Mouse (Mus musculus): ENCODE results near the gene Ppil4. TPM values are rescaled to one million over a fixed set of nuclear protein-coding genes. Genes with fewer than 3 reads are reported as not detected.

Ppil4 gene
- polyA plus RNA-seq, 1 experiment, result 0.38 TPM

DNA sequence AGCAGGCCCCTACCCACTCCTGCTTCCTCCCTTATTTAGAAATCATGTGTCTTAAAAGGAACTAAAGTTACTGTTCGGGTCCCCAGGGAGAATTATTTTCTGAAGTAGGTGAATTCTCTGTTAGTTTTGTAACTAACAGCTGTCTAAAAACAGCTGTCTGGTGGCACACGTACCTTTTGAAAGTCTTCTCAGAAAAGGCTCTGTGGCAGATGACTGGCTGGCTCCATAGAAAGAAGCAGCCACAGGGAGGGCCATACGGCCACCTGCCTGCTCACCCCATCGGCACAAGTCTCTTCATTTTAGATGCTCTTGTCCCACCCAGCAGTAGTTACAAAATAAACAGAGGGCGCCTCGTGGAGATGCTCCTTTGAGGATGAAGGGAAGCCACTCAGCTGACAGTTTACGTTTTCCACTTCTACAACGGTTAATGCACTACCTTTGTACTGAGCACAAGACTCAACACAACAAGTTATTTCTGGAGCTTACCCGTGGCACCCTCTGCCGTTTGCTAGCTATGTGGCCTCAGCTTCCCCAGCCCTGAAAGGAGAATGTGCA lies 42.1 kb downstream of the Ppil4 start:
- peaks cover 2% of the 10 kb centered on the region; the same call in 1 of the 2 replicates for H3K4me1 ChIP-seq (ENCODE audit: control insufficient read depth)
- no peak for TF ChIP-seq TAL1 (IDR thresholded peaks at IDR 0.05; ENCODE audit: low read length)
- no peak for TF ChIP-seq GATA1 (IDR thresholded peaks at IDR 0.05; ENCODE audit: low read length)
- no peaks in the 10 kb centered on the region for H3K36me3 ChIP-seq (ENCODE audit: control insufficient read depth)
- no peak overlapping the region for H3K4me3 ChIP-seq (replicated peaks)
- H3K9me3 ChIP-seq (ENCODE audit: control insufficient read depth, low read length), result no peaks in the 10 kb centered on the region
- H3K27me3 ChIP-seq (ENCODE audit: control insufficient read depth), result no peaks in the 10 kb centered on the region; the same call in 1 of the 2 replicates

DNA sequence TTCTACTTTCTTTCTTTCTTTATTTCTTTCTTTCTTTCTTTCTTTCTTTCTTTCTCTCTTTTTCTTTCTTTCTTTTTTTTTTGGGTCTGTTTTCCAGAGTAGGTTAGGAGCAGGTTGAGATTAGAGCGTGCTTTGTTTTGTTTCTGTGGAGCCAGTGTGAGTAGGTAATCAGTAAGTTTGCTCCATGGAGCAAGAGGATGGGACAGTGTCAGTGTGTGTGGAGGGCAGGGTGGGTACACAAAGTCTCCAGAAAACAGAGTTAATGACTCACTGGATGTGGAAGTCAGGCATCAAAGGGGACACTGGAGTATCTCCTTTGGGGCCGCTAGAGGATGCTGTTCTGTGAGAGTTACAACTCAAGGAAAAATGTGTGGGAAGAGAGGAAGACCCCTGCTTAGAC lies 44.2 kb downstream of the Ppil4 start:
- Histone ChIP-seq H3K36me3 (ENCODE audit: control insufficient read depth) (no peaks in the 10 kb centered on the region), H3K4me1 (ENCODE audit: control insufficient read depth) (peaks cover 2% of the 10 kb centered on the region; the same call in 1 of the 2 replicates), H3K4me3 (replicated peaks) (no peak overlapping the region), H3K27me3 (ENCODE audit: control insufficient read depth) (peaks cover 5% of the 10 kb centered on the region), H3K9me3 (ENCODE audit: control insufficient read depth, low read length) (no peaks in the 10 kb centered on the region)
- no peak for TF ChIP-seq TAL1 (IDR thresholded peaks at IDR 0.05; ENCODE audit: low read length)
- no peak for TF ChIP-seq GATA1 (IDR thresholded peaks at IDR 0.05; ENCODE audit: low read length)

DNA sequence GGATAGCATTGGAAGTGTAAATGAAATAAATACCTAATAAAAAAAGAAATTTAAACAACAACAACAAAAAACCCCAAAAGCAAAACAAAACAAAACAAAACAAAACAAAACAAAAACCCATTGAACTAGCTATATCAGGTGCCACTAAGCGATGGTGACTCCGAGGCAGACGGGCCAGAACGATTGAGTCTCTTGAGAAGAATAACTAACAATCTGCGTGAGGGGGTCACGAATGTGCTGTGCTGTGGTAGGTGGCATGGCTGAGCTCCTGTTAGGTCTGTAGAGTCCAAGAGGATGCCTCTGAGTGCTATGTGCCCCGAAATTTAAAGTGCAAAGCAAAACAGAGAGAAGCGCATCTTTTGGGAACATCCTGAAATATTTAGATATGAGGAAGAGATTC lies 44.8 kb downstream of the Ppil4 start:
- H3K9me3 ChIP-seq (ENCODE audit: control insufficient read depth, low read length), result no peaks in the 10 kb centered on the region

DNA sequence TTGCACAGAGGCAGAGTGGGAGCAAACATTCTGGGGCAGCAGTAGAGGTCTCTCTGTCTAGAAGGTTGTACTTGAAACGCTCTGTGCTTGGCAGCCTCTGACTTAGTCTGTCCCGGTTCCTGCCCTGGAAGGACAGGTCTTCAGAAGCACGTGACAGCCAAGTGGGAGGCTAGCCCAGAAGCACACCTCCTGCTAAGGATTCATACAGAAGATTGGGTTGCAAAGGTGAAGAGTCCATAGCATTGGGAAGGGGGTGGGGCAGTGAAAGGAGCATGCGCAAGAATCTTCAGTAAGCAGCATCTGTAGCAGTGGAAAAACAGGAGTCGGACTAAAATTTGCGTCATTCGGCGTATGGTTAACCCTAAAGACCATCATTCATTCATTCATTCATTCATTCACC lies 45.3 kb downstream of the Ppil4 start:
- peaks cover 5% of the 10 kb centered on the region for H3K27me3 ChIP-seq (ENCODE audit: control insufficient read depth)
- no peaks in the 10 kb centered on the region for H3K4me1 ChIP-seq (ENCODE audit: control insufficient read depth)
- H3K36me3 ChIP-seq (ENCODE audit: control insufficient read depth), result no peaks in the 10 kb centered on the region
- H3K4me3 ChIP-seq (replicated peaks), result no peak overlapping the region
- no peaks in the 10 kb centered on the region for H3K9me3 ChIP-seq (ENCODE audit: control insufficient read depth, low read length)
- TF ChIP-seq GATA1 (IDR thresholded peaks at IDR 0.05; ENCODE audit: low read length) (no peak), TAL1 (IDR thresholded peaks at IDR 0.05; ENCODE audit: low read length) (no peak)

More for the DNA sequence above, 44.8 kb downstream of the Ppil4 start:
- Histone ChIP-seq H3K27me3 (ENCODE audit: control insufficient read depth) (peaks cover 5% of the 10 kb centered on the region), H3K4me1 (ENCODE audit: control insufficient read depth) (no peaks in the 10 kb centered on the region), H3K36me3 (ENCODE audit: control insufficient read depth) (no peaks in the 10 kb centered on the region), H3K4me3 (replicated peaks) (no peak overlapping the region)
- TF ChIP-seq GATA1 (IDR thresholded peaks at IDR 0.05; ENCODE audit: low read length), result no peak
- no peak for TF ChIP-seq TAL1 (IDR thresholded peaks at IDR 0.05; ENCODE audit: low read length)

DNA sequence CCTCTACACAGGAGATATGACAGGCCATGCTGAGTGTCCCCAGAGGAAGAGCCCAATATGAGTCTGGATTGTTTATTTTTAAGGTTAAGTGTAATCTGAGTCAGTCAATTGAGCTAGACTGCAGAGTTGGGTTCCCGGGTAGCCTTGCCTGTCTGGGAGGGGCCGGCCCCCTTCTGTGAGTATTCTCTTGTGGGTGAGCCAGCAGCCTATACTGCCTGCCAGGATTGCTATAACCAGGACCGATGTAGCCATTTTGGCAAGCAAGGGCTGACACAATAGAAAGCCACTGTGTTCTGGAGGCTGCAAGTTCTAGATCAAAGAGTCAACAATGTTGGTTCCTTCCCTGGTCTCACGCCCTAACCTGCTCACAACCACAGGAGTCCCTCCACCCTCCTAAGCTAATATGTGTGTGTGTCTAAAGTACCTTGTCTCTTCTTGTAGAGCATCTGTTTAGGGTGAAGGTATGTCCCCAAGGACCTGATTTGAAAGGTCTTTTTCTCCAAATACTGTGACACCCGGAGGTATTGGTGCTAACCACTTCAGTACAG lies 46.3 kb downstream of the Ppil4 start:
- TF ChIP-seq GATA1 (IDR thresholded peaks at IDR 0.05; ENCODE audit: low read length), result no peak
- TF ChIP-seq TAL1 (IDR thresholded peaks at IDR 0.05; ENCODE audit: low read length), result no peak
- Histone ChIP-seq H3K9me3 (ENCODE audit: control insufficient read depth, low read length) (no peaks in the 10 kb centered on the region), H3K27me3 (ENCODE audit: control insufficient read depth) (peaks cover 5% of the 10 kb centered on the region), H3K36me3 (ENCODE audit: control insufficient read depth) (no peaks in the 10 kb centered on the region), H3K4me3 (replicated peaks) (no peak overlapping the region), H3K4me1 (ENCODE audit: control insufficient read depth) (no peaks in the 10 kb centered on the region)

- Histone ChIP-seq H3K9me3 (ENCODE audit: control insufficient read depth, low read length) (no peaks in the 10 kb centered on the region), H3K36me3 (ENCODE audit: control insufficient read depth) (no peaks in the 10 kb centered on the region), H3K27me3 (ENCODE audit: control insufficient read depth) (peaks cover 5% of the 10 kb centered on the region), H3K4me1 (ENCODE audit: control insufficient read depth) (no peaks in the 10 kb centered on the region), H3K4me3 (replicated peaks) (no peak overlapping the region)
- no peak for TF ChIP-seq TAL1 (IDR thresholded peaks at IDR 0.05; ENCODE audit: low read length)
These were observed 47.1 kb downstream of the Ppil4 start for GRCm38 (mm10) chr10:7839551-7840352.

DNA sequence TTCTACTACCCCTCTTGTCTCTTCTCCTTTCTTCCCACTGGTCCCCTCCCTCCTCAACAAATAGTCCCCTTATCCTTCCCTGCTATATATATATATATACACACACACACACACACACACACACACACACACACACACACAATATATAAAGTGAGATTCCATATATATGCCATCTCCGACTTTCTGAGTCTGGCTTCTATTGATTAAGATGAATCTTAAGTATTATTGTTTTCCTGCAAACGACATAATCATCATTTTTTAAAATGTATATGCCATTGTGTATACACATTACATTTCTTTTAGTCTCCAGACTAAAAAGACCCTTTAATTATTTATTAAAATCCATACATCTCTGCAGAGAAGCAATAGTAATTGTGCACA lies 47.7 kb downstream of the Ppil4 start:
- Histone ChIP-seq H3K9me3 (ENCODE audit: control insufficient read depth, low read length) (no peaks in the 10 kb centered on the region), H3K27me3 (ENCODE audit: control insufficient read depth) (peaks cover 5% of the 10 kb centered on the region), H3K4me1 (ENCODE audit: control insufficient read depth) (no peaks in the 10 kb centered on the region), H3K4me3 (replicated peaks) (no peak overlapping the region), H3K36me3 (ENCODE audit: control insufficient read depth) (no peaks in the 10 kb centered on the region)
- TF ChIP-seq GATA1 (IDR thresholded peaks at IDR 0.05; ENCODE audit: low read length), result no peak
- TF ChIP-seq TAL1 (IDR thresholded peaks at IDR 0.05; ENCODE audit: low read length), result no peak

- peaks cover 5% of the 10 kb centered on the region for H3K27me3 ChIP-seq (ENCODE audit: control insufficient read depth)
- no peak for TF ChIP-seq TAL1 (IDR thresholded peaks at IDR 0.05; ENCODE audit: low read length)
- TF ChIP-seq GATA1 (IDR thresholded peaks at IDR 0.05; ENCODE audit: low read length), result no peak
- H3K4me3 ChIP-seq (replicated peaks), result no peak overlapping the region
- H3K9me3 ChIP-seq (ENCODE audit: control insufficient read depth, low read length), result no peaks in the 10 kb centered on the region
- no peaks in the 10 kb centered on the region for H3K4me1 ChIP-seq (ENCODE audit: control insufficient read depth)
- H3K36me3 ChIP-seq (ENCODE audit: control insufficient read depth), result no peaks in the 10 kb centered on the region
These were observed 48.1 kb downstream of the Ppil4 start for GRCm38 (mm10) chr10:7840785-7841184.

DNA sequence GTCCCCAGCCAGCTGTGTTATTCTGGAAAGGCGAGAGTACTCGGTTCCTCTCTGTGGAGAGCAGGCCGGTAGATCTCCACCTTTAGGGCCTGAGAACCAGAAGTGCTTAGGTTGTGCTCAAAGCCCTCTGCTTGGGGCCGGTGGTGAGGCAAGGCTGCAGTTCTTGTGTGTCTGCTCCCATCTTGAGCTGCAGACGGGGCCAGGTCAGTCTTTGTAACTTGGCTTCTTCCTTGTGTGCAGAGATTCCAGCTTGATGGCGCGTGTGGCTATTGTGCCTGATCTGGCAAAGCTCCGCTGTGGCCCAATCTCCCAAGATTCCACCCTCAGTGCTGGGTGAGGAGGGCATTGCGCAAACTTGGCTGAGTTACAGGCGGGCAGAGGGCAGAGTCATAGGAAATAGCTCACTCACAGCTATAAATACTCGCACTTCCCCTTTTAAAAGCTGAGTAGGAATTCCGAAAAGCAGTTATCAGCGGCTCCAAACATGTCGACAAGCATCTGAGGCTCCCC lies 48.9 kb downstream of the Ppil4 start:
- TF ChIP-seq TAL1 (IDR thresholded peaks at IDR 0.05; ENCODE audit: low read length) (no peak), GATA1 (IDR thresholded peaks at IDR 0.05; ENCODE audit: low read length) (no peak)
- Histone ChIP-seq H3K4me1 (ENCODE audit: control insufficient read depth) (no peaks in the 10 kb centered on the region), H3K36me3 (ENCODE audit: control insufficient read depth) (no peaks in the 10 kb centered on the region), H3K4me3 (replicated peaks) (no peak overlapping the region), H3K27me3 (ENCODE audit: control insufficient read depth) (peaks cover 5% of the 10 kb centered on the region), H3K9me3 (ENCODE audit: control insufficient read depth, low read length) (no peaks in the 10 kb centered on the region)
